Mouse (Mus musculus): ENCODE data around the gene Shh.

- TF ChIP-seq GATA1 (IDR thresholded peaks at IDR 0.05; ENCODE audit: borderline replicate concordance, low read length), result no peak
- TF ChIP-seq FLI1 (IDR thresholded peaks at IDR 0.05; ENCODE audit: low read length), result no peak
Observed at GRCm38 (mm10) chr5:28458821-28459240, 8.2 kb downstream of the Shh start.
